Mouse (Mus musculus) layer of hippocampus, adult 8-10 months (tissue): ENCODE results near the gene Ankfn1. TPM values are rescaled to one million over a fixed set of nuclear protein-coding genes. Genes with fewer than 3 reads are reported as not detected.

Source experiments
- DNase-seq, 2 experiments: peaks; one replicate each; pipeline ENCODE4 v3.0.0; 2022; ENCODE audit warnings: low spot score in 2 of 2
- total RNA-seq, 4 experiments: library from RNA; stranded (reverse); gene quantifications; 2 replicates each; pipeline ENCODE4 v1.2.4; 2022

Gene Ankfn1
- total RNA-seq, 4 experiments from 2014 or later: 0.85 to 2.6 (median 1.5) TPM

DNA sequence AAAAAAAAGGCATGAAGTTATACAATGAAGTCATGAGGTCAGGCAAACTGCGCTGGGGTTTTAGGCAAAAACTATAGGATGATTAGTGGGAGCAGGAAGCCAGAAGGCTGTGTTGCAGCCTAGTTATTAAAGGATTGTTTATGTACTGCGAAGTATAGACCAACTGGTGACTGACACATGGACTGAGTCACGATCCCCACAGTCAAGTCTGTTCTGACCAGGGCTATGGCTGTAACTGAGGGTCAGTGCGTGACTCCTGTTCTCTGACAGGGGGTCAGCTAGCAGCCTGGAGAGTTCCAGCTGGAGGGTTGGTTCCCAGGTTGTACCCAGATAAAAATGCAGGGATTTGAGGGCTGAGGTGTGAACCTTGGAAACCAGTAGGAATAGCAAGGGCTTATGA is 301.4 kb downstream of the Ankfn1 start:
- DNase-seq: no peak

DNA sequence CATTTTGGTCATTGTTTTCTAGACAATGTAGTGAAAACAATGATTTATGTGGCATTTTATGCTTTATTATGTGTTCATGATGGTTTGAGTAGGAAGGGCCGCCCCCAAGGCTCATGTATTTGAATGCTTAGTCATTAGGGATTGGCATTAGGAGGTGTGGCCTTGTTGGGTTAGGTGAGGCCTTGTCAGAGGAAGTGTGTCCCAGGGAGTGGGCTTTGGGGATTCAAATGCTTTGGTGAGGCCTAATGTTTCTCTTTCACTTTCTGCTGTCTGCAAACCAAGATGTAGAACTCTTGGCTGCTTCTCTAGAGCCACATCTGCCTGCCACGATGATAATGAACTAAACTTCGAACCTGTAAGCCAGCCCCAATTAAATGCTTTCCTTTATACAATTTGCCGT is 304.6 kb downstream of the Ankfn1 start:
- no peak for DNase-seq

DNA sequence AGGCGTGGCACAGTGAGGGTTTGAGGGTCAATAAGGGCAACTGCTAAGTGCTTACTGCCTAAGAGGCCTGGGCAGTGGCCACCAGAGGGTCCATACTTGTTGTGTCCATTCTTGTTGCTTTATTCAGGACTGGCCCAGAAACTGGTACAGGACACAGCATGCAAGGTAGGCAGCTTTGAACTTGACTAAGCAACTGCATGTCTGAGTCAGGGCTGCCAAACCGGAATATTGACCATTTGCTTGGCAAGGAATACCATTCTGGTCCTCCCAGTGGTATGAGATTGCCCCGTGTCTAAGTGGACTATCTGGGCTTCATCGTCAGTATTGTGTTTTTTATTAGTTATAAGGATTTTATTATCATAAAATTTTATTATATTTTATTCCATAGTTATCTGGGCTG is 312.1 kb downstream of the Ankfn1 start:
- DNase-seq: no peak

DNA sequence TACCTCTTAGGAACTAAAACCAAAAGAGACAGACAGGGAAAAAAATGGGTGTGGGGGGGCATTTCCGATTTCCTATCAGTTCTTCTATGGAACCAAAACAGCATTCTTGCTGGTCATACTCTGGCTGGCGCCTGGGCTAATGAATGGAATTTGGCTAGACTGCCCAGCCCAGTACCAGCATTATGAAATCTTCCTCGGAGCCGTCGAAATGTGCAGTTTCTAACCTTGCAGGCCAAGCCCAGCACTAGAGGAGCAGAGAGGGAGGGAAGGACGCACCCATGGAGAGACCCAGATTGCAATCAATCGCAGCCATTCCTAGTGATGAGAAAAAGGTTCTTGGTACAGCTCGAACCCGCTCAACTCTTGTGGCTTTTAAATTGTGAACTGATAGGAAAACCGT is 315.2 kb downstream of the Ankfn1 start:
- DNase-seq: no peak

DNA sequence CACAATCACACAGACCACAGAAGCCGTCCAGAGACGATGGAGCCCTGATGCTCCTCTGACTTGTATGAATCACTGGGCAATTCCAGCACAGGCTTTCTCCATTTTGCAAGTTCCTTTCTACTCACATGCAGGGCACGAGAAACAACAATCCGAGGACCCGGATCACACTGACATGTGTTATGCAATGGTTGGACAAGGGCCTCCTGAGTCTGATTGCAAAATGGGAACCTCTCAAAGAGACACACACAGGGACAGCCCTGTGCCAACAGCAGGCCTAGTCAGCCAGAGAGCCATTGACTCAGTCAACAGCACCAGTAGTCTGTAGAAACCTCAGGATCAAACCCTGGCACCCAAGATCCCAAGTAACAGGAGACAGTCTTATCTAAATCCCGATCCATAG is 318.0 kb downstream of the Ankfn1 start:
- DNase-seq: no peak

DNA sequence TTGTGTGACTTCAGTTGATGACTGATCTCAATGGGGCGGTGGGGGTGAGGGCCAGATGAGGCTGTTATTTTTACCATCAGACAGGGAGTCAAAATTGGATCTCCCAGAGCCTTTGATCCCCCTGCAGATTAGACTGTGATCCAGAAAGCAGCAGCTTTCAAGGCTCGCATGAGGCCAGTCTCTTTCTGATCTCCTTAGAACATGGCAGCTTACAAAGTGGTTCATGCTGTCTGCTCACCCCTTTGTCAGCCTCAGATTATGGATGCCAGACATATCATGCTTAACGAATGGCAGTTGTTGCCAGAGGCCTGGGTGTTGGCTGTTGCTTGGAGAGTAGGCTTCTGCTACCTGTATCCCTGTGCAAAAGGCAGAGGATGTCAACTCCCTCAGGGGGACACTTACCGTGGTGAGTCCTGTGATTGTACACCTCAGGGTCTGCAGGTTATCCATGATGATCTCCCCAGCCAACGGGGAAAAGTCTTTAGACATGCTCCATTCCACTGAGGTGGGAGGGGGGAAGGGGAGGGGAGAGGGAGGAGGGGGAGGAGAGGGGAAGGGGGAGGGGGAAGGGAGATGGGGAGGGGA is 321.7 kb downstream of the Ankfn1 start:
- no peak for DNase-seq

DNA sequence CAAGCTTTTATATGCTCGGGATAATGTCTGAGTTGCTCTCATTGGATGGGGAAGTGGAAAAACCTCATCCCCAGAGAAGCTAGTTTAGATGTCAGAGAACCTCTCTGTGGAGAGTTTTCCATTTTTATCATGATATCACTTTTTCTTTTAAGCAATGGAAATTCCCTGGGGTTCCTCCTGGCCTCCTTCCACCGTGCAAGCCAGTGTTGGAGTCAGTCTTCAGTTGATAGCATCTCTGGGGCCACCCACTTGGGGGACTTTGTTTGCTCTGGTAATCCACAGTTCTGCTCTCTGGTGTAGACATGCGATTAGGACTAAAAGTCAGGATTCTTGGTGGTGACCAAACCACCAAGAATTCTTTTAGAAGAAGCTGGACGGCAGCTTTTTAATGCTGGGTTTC is 322.8 kb downstream of the Ankfn1 start:
- DNase-seq: no peak

DNA sequence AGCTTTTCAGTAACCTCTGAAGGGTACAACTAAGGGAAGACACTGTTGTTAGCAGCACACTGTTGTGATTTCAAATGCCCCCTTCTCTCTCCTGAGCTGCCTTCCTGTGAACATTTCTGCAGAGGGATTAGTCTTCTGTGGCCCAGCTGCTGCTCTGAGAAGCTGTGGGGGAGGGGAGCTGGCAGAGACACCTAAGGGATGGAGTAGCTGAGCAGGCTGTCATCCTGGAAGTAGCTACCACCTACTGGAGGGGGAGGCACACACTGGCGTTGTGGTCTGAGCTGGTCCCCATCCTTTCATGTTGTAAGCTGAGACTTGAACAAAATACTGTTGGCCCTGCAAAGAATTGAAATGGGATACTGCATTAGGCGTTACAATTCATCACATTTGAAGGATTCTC is 324.6 kb downstream of the Ankfn1 start:
- no peak for DNase-seq

DNA sequence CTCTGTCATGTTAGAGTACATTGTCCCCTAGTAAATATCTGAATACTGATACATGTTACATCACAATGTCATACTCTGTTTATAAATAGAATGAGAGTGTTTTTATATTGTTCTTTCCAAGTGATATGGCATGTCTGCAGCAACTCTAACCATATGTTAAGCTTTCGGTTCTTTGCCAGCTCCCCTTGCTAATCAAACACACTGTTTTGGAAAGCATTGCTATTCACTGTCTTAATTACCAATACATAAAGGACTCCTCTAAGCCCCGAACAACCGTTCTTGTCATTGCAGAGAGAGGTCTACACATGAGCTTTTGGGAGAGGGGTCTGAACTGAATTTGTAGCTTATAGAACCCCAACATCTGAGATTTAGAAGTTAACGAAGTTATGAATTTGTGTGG is 327.0 kb downstream of the Ankfn1 start:
- no peak for DNase-seq

DNA sequence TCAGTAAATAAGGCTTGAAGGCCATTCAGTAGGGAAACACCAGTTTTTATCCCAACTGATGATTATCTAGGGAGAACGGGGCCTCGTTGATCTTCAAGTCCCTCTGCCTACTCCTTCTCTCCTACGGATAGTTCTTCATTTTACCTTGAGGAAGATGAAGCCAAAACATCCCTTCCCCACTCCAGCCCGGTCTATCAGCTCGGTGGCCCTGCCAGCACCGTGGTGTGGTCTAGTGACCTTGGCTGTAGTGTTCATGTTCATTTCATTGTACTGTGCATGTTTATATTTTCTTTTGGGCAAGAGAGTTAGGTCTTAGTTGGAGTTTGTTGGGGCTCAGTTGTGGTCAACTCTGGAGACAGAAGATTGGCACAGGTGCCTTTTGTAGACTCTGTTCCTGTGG is 328.5 kb downstream of the Ankfn1 start:
- DNase-seq: no peak

DNA sequence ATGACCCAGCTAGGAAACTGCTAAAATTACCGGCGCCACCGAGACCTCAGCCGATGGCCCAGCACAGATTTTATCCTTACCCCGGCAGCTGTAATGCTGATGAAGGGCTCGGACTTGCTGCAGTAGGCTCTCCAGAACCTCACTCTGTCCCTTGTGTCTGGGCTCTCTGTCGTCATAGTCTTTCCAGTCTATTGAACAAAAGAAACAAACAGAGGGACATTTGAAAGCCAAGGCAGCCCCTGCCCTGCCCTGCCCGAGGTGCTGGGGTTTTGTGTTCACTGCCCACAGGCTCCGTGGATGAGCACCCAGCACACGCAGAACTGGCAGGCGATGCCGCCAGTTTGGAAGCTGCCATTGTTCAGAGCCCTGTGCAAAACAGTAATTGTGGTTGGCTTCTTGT is 330.0 kb downstream of the Ankfn1 start:
- no peak for DNase-seq

DNA sequence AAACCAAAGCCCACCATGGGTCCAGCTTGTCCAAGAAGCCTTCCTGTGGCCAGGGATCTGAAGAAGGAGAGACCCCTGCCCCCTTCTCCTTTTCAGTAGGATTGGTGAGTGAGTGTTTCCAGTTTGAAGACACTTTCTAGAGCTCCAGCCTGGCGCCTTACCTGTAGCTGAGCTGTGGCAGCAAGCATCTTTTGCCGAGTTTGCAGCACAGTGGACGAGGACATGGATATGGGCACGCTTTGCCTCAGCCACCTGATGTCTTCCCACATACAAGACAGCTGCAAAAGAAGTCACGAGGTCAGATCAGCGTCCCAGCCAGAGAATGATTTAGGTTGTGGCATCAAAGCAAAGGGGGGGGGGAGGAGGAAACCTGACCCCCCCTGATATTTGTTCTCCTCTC is 336.9 kb downstream of the Ankfn1 start:
- DNase-seq: no peak

DNA sequence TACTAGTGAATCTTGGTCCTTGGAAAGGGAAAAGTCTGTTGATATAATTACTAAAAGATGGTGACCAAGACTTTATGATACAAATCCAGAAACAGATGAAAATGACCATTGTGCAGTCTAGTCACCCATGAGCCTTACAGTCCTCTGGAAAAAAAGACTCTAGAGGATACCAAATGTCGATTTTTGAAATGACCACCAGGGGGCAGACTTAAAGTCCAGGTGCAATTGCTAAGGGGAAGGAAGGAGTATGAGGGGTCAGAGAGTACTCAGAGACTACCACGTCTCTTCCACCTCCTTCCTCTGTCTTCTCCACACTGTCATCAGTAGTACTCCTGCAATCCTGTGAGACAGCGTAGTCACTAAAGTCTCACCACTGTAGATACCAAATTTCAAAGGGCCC is 353.1 kb downstream of the Ankfn1 start:
- DNase-seq: no peak

DNA sequence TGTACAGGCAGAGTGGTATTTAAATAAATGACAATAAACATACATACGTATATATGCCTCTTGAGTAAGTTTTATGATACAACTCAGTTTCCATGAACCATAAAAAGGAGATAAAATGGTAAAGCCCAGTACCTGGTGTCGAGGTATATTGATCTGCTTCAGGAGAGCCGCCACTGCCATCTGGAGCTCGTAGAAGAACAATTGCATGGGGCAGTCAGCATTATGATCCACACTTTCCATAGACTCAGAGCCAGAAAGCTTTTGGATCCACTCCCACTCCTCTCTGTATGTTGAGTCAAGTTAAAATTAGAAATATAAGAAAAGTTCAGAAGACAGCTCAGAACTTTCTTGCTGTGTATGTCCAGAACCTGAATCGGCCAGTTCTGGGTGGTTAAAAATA is 354.8 kb downstream of the Ankfn1 start:
- DNase-seq: no peak

DNA sequence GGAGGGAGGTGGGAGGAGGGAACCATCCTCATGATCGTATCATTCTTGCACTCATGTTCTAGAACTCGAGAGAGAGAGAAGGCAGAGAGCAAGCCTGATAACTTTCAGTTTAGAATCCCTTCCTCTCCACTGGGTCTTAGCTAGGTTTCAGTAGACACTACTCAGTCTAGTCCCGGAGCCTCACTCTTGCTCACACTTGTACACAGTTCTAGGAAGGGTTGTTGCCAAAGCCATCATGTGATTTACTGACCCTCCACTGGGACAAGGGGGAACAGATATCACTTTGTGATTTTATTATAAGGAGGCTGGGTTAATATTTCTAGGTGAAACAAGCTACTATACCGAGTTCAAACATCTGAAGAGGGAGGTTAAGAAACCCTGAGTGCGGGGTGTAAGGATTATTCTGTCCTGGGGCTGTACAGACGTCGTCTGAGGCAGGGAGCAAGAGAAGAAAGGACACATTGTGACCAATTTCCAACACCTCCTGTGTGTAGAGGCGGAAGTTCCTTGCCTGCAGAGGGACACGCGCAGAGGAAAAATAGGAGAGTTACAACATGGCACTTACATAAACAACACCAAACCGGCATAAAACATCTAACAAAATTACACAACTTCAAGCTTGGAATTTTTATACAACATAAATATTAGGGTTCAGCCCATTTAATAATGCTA is 356.6 kb downstream of the Ankfn1 start:
- DNase-seq: no peak

DNA sequence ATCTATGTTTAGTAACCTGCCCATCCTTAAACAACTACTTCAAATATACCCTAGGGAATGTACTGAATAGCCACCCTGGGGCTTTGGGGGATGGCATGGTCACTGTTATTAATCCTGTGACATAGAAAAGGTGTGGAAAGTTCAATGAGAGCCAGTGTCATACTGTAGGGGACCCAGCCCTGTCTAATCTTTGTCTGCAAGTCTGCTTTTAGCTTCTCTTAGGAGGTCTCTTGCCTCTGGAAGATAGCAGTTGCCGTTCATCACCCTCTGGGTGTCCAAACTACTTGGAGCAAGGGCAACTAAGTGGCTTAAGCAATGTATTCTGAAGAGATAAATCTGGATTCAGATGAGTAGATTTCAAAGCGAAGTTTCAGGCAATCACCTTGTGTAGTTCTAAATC is 357.6 kb downstream of the Ankfn1 start:
- no peak for DNase-seq

DNA sequence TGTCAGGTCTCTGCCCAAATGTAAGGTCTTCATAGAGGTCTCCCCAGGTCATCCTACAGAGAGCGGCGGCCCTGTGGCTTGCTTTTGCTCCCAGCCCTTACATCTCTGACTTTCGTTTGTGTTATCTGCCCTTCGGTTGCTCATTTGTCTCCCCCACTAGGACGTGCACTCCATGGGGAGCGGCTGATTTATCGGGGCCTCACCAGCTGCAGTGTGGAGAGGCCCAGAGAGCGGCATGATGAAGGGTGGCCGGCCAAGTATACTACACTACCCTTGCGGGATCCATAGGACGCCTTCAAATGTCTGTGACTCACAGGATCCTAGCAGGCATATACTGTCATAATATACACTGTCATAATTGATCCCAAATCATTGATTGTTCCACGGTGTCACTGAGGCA is 358.8 kb downstream of the Ankfn1 start:
- no peak for DNase-seq

DNA sequence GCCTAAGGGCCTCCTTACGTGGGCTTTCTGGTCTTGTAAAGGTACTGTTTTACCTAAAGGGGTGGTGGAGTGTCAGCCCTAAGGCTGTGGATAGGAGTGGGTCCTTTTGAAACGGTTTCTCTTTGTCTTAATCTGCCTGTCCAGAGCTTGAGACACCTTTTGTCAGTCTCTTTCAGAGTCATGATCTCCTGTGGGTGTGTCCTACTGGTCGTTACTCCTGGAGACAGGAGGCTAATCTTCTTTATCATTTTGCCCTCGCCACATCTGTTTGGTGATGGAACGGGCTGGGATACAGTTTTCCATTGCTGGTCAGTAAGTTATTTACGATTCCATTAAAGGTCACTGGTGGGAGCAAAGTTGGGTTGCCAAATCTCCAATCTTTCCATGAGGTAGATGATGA is 360.7 kb downstream of the Ankfn1 start:
- no peak for DNase-seq

DNA sequence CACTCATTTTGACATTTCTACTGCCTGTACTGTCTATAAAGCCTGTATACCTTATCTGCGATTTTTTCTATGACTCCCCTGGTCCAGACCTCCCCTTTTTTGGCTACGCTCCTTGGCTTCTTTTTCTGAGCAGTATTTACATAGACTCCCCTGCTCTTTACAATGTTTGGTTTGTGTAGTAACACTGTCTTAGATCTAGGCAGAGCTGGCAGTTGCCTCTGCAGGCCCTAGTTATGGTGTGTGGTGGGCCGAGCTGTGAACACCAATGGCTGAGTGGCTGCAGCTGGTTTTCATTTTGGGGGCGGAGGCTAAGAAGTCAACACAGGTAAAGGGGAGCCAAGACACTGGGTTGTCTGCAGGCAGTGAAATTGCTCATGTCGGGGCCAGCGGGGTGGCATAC is 368.7 kb downstream of the Ankfn1 start:
- no peak for DNase-seq

DNA sequence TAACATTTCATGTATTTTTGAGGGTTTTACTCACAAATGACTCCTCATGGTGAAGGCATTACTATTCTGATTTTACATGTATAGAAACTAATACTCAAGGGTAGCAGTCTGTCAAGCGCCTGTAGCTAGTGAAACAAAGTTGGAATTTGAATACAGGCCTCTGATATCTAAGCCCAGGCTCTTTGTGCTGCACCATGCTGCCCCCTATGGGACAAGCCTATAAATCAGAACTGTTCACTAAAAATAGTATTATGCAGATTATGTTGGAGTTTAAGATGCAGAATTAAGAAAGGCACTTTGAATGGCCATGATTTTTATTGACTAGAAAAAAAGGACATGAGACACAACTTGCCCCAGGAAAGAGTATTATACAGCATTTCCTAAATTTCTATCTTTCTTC is 373.0 kb downstream of the Ankfn1 start:
- DNase-seq: no peak

DNA sequence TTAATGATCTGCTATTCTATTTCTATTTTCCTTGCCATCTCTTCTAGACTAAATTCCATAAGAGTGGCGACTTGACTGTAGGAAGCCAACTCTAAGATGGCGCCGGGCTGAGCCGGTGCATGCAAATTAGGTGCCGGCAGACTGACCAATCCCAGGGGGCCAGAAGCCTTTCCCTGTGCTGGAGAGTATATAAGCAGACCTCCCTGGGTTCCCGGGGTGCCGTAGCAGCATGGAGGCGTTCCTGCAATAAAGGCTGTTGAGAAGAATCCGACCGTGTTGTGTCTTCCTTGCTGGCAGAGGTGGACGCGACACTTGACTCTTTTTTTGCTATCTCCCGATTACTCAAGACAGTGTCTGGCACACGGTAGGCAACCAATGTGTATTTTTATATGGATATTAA is 374.0 kb downstream of the Ankfn1 start:
- DNase-seq: no peak

DNA sequence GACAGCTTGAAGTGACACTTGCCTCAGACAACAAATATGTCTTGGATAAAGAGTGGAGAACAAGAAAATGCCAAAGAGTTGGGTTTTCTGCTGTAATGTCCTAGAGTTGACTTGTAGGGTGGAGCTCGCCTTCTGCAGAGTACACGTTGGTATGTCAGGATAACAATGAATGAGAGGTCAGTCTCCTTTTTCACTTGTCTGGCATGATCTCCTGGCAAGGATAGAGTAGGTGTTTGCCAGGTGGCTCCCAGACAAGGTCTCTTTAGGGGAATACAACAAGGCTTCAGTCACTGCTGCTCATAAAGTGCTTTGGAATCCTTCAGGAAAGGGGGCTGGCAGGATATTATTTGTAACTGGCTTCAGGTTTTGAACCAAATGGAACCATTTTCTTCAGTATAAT is 388.6 kb downstream of the Ankfn1 start:
- no peak for DNase-seq

DNA sequence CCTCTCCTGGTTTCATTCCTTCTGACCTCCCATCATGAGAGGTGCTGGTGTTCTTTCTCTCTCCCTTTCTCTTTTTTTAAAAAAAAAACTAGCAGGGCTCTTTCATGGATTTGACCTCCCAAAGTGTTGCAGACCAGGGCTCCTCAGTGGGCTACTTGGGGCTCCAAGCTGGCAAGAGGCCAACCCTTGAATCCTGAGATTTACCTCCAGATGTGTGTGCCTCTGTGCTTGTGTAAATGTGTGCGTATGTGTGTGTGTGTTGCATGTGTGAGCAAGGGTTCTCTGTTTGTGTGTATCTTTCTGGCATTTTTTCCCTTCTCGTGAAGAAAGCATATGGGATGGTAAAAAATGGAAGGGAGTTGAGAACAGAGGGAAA is 394.8 kb downstream of the Ankfn1 start:
- DNase-seq: no peak
